Mouse (Mus musculus): ENCODE measurements at regions not wholly inside any gene's neighbourhood (a gene's known extent, or its start where the extent isn't known, plus 50 kb on each side); places are given as distances from the start of the nearest gene placed in this dataset.

DNA sequence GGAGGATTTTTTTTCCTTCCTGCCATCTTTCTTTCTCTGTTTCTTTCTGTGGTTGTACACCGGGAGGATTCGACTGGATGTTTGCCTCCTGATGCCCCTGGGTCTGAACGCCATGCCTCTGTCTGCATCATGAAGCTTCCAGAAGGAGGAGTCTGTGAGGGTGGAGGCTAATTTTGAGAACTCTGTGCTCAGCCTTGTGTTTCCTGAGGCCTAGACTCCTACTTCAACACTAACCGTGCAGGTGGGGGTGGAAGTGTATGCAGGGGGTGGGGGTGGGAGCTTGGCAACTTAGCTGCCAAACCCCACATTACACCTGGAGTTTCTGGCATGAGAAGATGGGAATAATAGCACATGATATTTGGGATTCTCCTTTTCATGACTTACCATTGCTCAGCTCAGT, 82.0 kb upstream of the Sorcs3 start:
- TF ChIP-seq CTCF (IDR thresholded peaks at IDR 0.05) = no peak
- TF ChIP-seq EP300 (IDR thresholded peaks at IDR 0.05) = no peak
